26 mouse cellular contexts compared by ENCODE assay signal in the genomic region with DNA sequence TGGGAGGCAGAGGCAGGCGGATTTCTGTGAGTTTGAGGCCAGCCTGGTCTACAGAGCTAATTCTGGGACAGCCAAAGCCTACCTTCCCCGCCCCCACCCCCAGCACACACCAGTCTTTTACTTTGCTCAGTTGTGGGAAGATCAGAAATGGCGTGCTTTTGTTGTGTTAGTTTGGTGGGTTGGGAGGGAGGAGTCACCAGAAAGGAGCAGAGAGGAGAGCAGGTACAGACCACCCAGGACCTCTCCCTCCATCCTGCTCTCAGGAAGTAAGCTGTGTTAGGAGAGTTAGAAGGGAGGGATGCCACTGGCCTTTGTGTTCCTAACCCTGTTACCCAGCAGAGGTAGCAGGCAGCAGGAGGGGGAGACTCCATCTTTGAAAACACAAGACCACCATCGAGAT.
"Had no signal": no experiment of that assay in that cellular context is flagged by ENCODE, and none has a peak within 500 bp of the region (broad histone marks: within the 10 kb centered on the region; RNA-seq: fewer than 3 reads in every experiment).

No protein-coding gene starts in this region.

- H3K9ac ChIP-seq: heart, embryonic 12.5 days; hindbrain, embryonic 13.5 days; hindbrain, embryonic 15.5 days; kidney, embryonic 15.5 days; limb, embryonic 13.5 days; limb, embryonic 15.5 days; liver, embryonic 12.5 days; liver, embryonic 14.5 days had no signal

- H3K9me3 ChIP-seq: heart, embryonic 10.5 days; heart, embryonic 12.5 days; hindbrain, embryonic 13.5 days; hindbrain, embryonic 15.5 days; kidney, embryonic 15.5 days; limb, embryonic 13.5 days; limb, embryonic 15.5 days; liver, embryonic 12.5 days had no signal

- H3K4me2 ChIP-seq: heart, embryonic 12.5 days; hindbrain, embryonic 13.5 days; hindbrain, embryonic 15.5 days; kidney, embryonic 15.5 days; limb, embryonic 13.5 days; limb, embryonic 15.5 days; liver, embryonic 12.5 days had no signal

- ATAC-seq: hindbrain, postnatal 0 days; intestine, embryonic 16.5 days; liver, embryonic 12.5 days had no signal

- H3K4me1 ChIP-seq: heart, embryonic 10.5 days; heart, embryonic 12.5 days; hindbrain, embryonic 13.5 days; hindbrain, embryonic 15.5 days; kidney, embryonic 15.5 days; limb, embryonic 13.5 days; limb, embryonic 15.5 days; liver, embryonic 12.5 days had no signal

- DNase-seq: gastrocnemius, adult 2 months; gastrocnemius, postnatal 10 days; gastrocnemius, postnatal 25 days; heart, adult 18-20 months; heart, postnatal 10 days; heart, postnatal 36 days; kidney, adult 11 months; kidney, adult 2 months; kidney, adult 9 months; kidney, postnatal 14 days; kidney, postnatal 36 days; layer of hippocampus, adult 9-11 months; layer of hippocampus, postnatal 36 days; left cerebral cortex, postnatal 4 days had no signal

- H3K27ac ChIP-seq: gastrocnemius, adult 2 months; heart, embryonic 10.5 days; hindbrain, embryonic 13.5 days; hindbrain, embryonic 15.5 days; hindbrain, postnatal 0 days; kidney, embryonic 15.5 days; kidney, postnatal 0 days; limb, embryonic 13.5 days; limb, embryonic 15.5 days; liver, embryonic 12.5 days; liver, embryonic 14.5 days had no signal

- H3K27me3 ChIP-seq: heart, embryonic 12.5 days; hindbrain, embryonic 13.5 days; hindbrain, embryonic 15.5 days; kidney, embryonic 15.5 days; limb, embryonic 13.5 days; limb, embryonic 15.5 days; liver, embryonic 12.5 days had no signal

- H3K4me3 ChIP-seq: gastrocnemius, adult 2 months; heart, embryonic 10.5 days; heart, embryonic 12.5 days; hindbrain, embryonic 13.5 days; hindbrain, embryonic 15.5 days; kidney, embryonic 15.5 days; limb, embryonic 13.5 days; limb, embryonic 15.5 days; liver, embryonic 12.5 days had no signal
